Mouse (Mus musculus): ENCODE results near the gene Gm11009. TPM values are rescaled to one million over a fixed set of nuclear protein-coding genes. Genes with fewer than 3 reads are reported as not detected.
"Not testable (repeated sequence)": the region's sequence is repeated elsewhere in the genome, so short reads cannot be mapped to it uniquely, and the experiment has no call there.

The Gm11009 gene
- not detected in 2 replicates for total RNA-seq (2021)
- long read RNA-seq, result 0 reads

GRCm38 (mm10) chr2:176319394-176319793 is at the start of gene Gm11009:
Gm11009 (minus strand) TSS chr2:176319494.
- not testable (repeated sequence) for DNase-seq

Other genes starting within 250 kb of the Gm11009 start
- 4.8 and 24.2 TPM in 2 replicates for gene Gm2004, start 169.7 kb downstream of the Gm11009 start, total RNA-seq (2021)
- gene 2210418O10Rik, start 92.9 kb downstream of the Gm11009 start, total RNA-seq (2021), result 6.9 and 12.9 TPM in 2 replicates
- 10.3 and 21.4 TPM in 2 replicates for gene Gm14435, start 104.1 kb upstream of the Gm11009 start, total RNA-seq (2021)
- not detected in 2 replicates for gene Gm14434, start 167.3 kb upstream of the Gm11009 start, total RNA-seq (2021)
- not detected in 2 replicates for gene Zfp967, start 201.6 kb upstream of the Gm11009 start, total RNA-seq (2021)

Data from adrenal gland, postnatal 25 days (tissue).